Mouse (Mus musculus) heart, postnatal 14 days (tissue): ENCODE measurements at regions not wholly inside any gene's neighbourhood (a gene's known extent, or its start where the extent isn't known, plus 50 kb on each side); places are given as distances from the start of the nearest gene placed in this dataset.

Experiments used
- DNase-seq, 2 experiments: peaks; one replicate each; pipeline ENCODE4 v3.0.0; 2021 to 2022
- intact Hi-C: fragments of 180-260 bp; cut with DNase I; formaldehyde crosslinking; loops from one replicate; pipeline ENCODE4 v1.15.1; 2025

DNA sequence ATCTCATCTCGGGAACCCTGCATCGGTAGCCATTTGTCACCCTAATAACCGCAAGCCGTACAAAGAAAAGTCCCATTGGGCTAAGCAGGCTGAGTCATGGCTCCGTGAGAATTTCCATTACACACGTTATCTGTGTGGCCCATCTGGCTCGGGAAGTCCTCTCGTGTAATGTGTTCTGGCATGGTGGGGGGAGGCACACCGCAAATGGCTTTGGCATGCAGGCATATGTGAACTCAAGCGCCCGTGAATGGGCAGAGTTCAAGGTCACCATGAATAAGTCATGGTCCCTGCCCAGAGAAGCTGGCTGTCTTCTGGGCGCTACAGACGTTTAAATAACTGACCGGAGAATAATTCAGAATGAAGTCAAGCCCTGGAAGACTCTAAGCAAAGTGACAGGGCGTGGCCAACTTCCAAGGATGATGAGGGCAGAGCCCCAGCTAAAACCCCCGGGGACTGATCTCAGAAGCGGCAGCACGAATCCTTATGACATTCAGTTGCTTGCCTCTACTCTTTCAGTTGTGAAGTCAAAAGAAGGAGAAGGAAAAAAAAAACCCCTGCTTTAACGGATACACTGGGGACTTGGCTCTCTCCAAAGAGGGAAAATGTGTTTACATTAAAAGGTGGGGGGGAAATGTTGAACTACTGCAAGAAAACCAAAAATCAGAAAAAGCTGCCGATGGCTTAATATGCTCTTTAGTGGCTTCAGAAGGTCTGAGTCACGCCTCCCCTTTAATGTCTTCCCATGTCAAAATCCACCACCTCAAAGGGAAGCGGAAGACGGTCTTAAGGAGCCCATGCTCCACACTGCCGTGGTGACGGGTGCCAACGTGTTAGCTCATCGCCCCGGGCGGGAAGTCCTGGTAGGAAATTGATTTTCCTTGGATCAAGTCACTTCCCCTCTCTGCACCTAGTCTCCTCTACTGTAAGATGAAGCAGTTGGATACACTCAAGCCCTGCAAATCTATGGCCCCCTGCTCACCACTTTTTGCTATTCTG, 186.1 kb downstream of the Cdc5l start:
- DNase-seq, result peak in 1 of 2 experiments; percentile 31
- intact Hi-C loops, result no loop called here

DNA sequence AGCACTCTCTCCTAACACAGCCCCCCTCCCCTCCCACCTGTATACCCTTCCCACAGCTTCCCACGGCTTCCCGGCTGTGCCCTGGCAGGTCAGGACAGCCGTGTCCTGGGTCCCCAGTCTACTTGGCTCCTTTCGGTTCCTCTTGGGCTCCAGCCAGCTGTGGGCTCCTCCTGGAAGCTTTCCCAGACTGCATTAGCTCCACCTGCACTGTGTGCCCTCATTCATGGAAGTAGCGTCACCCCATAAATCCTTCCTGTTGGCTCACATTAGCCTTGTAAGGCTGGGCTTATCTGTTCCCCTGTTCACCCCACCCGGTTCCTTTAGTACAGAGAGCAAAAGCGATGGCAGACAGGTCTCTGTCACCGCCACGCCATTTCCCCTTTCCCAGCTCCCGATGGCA, 188.7 kb downstream of the Cdc5l start:
- intact Hi-C loops, result no loop called here
- DNase-seq, result peak in 1 of 2 experiments; percentile 27

DNA sequence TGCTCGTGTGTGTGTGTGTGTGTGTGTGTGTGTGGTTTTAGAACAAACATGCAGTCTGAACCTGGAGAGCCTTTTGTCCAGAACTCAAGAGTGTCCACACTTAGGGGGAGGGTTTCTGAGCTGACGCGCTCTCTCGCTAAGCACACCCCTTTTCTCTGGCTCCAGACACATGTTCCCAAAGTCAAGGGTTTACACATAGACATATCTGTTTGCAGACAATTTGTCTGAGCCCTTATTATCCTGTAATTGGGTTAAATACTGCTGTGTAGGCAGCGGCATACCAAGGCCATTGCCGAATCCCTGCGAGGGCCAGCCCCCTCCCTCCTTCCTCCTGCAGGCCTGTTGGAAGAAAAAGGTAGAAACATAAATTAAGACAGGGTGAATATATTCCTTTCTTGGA, 190.4 kb downstream of the Cdc5l start:
- no peak for DNase-seq
- intact Hi-C loops, result no loop called here

DNA sequence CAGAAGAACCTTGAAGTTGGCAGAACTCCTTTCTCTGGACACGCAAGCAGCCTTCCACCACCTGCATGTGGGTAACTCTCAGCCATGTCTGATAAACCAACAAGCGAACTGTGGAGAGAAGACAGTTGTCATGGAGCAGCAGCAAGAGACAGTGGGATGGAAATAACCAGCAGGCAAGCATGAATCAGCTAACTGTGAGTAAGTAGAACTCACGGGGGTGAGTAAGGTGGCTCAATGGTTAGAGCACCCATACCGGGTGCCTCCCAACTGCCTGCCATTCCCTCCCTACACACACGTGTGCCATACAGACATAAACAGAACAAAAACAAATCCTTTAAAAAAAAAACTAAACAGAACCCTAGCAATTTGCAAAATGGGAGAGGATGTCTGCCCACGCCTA, 191.5 kb downstream of the Cdc5l start:
- no peak for DNase-seq
- intact Hi-C loops, result no loop called here

DNA sequence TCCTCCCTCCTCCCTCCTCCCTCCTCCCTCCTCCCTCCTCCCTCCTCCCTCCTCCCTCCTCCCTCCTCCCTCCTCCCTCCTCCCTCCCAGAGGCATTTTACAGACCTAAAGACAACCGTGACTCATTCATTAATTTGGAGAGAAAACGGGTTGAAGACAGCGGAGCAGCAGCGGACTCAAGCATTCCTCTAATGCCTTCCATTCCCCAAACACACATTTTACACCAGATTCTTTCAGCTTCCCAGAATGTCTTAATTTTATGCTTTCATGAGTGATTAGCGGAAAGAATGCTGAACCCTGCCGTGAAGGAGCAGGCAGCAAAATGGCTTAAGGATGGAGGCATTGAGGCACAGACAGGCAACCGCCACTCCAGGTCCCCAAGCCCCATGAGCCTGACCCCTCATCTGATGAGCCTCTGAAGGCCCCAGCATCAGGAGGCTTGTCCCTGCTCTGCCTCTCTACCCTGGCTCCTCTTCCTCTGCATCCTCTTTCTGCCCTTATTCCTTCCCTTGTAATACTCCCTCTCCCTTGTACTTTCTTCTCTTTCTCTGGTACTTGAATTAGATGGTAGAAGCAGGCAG, 192.5 kb downstream of the Cdc5l start:
- no peak for DNase-seq
- intact Hi-C loops, result no loop called here

DNA sequence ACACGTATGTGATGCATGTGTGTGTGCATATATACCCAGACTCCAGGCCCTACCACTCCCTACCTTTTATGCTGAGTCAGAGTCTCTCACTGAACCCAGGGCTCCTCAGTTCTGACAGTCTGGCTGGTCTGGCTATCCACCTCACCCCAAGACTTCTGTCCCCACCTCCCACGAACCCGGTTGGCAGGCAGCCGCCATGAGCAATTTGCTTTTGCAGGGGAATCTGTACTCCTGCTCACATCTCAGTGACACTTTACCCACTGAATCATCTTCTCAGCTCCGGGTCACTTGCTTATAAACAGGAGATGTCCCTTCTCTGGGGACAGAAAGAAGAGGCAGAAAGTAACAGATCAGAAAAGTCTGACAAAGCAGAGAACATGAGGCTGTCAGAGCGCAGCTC, 193.0 kb downstream of the Cdc5l start:
- no peak for DNase-seq
- intact Hi-C loops, result no loop called here

DNA sequence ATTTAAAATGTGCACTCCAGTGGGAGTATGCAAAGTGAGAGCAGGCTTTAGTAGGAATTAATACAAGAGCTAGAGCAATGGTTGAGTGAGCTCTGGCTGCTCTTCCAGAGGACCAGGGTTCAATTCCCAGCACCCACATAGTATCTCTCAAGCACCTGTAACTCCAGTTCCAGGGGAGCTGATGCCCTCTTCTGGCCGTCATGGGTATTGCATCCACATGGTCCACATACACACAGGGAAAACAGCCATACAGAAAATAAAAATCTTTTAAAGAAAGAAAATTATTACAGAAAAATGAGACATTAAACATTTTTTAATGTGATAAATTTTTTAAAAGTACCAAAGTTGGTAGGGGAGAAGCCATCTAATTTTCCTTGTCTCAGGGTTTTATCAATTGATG, 196.3 kb downstream of the Cdc5l start:
- DNase-seq, result no peak
- intact Hi-C loops, result no loop called here

DNA sequence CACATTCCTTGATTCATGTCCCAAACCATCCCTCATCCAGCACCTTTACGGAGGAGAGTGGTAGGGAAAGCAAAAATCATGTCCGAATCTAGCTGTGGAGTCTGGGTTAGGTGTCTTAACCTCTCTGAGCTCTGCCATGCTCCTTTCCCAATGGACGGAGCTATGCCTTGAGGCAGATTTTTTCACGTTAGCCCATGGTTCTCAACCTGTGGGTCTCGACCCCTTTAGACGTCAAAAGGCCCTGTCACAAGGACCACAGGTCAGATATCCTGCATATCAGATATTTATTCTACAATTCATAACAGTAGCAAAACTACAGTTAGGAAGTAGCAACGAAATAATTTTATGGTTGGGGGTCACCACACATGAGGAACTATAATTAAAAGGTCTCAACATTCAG, 198.1 kb downstream of the Cdc5l start:
- intact Hi-C loops, result no loop called here
- no peak for DNase-seq

DNA sequence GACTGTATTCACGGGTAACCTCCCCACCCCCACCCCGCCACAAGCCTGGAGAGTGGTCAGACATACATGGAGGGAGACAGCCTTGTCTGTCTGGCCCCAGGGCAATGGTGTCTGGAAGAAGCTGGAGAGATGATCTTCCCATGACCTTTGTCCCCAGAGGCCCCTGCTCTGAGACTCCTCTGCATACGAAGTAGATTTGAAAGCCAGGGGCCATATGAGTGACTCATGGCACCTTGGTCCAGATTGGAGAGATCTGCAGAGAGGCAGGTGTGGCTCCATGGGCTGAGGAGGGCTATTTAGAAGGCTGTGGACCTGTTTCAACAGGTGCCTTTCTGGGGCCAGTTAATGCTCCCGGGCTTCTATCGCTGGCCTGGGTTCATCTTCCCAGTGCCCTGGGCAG, 200.7 kb downstream of the Cdc5l start:
- intact Hi-C loops, result no loop called here
- DNase-seq, result no peak

DNA sequence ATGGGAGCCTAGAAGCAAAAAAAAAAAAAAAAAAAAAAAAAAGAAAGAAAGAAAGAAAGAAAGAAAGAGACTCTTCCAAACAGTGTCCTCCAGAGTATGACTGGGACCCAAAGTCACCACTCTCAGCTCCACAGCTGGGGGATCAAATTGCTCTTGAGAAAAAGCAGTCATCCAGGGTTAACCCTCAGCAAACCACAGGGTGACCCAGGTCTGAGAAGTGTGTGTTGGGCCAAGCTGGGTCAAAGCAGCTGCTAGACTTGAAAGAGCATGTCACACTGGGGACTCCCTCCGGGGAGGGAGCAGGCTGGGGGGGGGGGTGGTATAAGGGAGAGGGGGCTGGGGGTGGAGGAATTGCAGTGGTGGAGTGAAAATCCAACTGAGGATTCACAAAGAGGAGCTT, 206.3 kb downstream of the Cdc5l start:
- DNase-seq, result no peak
- intact Hi-C loops, result no loop called here

DNA sequence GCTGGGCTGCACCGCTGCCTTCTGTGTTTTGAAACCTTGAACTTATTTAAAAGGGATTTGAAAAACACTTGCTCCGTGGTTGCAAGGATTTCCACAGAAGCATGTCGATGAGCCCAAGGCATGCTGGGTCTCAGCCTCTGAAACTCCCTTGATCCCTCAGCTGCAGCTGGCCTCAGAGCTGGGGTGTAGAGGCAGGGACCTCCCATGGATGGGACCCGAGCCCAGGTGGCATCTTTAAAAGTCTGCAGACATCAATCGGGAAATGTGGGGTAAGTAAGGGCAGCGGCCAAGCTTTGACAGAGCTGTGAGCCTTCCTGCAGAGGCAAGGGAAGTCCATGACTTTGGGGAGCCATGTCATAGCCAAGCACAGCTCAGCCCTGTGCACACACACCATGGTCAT, 207.1 kb downstream of the Cdc5l start:
- DNase-seq, result no peak
- intact Hi-C loops, result no loop called here

DNA sequence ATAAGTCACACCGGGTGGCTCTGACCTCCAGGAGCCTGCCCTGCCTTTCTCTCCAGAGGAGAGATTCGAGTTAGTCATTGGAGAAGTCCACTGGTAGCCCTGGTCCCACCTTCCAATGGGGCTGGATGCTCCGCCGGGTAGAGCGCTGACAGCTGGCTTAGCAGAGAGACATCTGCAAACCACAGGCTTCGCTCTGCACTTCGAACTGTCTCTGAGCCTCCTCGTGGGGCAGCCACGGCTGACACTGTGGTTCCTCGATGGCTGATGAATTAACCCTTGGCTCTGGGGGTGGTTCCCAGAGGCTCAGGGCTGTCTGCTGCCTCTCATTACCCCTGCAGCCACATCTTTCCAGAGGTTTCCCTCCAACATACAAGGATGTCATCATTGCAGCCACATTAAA, 211.9 kb downstream of the Cdc5l start:
- no peak for DNase-seq
- intact Hi-C loops, result no loop called here

DNA sequence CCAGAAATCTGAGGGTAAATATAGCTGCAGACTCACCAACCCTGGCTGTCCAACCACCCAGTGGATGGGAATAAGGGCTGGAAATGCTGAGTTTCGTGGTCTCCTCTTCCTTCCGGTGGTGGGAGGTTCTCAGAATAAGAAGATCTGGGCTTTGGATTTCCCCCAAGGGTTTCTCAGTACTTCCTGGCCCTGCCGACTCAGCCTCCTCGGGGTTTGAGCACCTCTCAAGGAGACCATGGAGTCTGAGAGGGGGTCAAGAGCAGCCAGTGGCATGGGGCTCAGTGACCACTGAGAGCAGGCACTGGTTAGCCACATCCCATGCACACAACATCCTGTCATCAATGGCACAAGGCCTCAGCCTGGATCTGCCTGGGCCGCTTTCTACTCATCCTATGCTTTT, 216.4 kb downstream of the Cdc5l start:
- intact Hi-C loops, result no loop called here
- no peak for DNase-seq

DNA sequence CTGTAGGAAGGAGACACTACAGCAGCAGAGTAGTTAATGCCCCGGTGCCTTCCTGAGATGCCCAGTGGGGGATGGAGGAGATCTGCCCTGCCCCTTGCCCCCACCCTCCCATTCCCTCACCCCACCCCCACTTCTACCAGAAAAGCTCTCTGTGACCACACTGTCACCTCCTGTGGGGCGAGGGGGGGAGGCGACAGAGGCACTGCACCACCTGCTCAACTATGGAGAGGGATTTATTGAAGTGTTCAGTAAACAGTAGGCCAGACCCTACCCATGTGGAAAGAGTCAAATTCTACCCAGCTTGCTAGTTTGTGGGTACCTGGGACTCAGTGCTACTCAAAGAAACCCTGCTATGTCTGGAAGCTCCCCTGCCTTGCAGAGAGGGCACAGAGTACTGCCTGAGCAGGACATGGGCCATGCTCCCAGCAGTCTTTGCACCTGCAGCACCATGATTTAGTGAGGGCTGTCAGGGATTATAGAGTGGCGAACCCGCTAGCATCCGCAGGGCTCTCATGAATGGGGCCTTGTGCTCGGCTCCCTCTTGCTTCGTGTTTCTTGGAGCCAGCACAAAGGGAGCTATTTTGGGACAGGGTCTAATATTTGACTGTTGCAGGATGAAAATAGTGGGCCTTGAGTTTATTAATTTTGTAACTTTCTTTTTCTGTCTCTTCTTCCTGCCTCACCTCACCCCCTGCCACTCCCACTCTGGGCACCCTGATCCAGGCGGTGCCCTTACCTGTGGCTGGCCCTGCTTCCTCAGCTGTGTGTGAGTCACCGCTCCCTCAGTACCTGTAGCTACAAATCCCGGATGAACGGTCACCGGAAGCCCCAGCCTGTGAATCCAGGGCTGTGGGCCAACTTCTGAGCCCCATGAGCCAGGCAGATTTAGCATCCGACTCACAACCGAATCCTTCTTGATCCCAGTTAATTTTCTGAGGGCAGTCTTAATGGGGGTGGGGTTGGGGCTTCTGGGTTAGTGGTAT, 218.2 kb downstream of the Cdc5l start:
- no peak for DNase-seq
- intact Hi-C loops, result no loop called here

DNA sequence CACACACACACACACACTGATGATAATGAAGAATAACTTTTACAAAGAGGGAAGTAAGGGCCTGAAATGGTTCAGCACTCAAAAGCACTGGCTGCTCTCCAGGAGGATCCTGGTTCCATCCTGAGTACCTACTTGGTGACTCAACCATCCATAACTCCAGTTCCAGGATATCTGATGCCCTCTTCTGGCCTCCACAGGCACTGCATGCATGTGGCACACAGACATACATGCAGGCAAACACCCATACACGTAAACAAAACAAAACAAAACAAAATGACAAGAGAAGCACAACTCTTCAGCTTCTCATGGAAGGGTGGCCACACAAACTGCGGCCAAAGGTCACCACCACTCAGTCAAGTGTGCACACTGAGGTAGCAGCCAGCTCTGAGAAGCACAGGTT, 222.6 kb downstream of the Cdc5l start:
- DNase-seq, result no peak
- intact Hi-C loops, result no loop called here

DNA sequence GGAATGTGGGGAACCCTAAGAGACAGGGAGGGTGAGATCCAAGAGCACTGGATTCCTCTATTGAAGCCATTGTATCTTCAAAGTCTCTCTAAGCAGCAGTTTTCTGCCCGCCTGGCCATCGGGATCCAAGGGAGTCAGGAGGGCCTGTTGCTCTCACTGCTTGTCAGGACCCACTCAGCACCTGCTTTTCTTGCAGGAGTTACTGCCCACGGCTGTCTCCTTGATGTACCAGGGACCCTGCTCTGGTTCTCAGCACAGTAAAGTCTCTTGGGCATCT, 224.2 kb downstream of the Cdc5l start:
- DNase-seq, result no peak
- intact Hi-C loops, result no loop called here

DNA sequence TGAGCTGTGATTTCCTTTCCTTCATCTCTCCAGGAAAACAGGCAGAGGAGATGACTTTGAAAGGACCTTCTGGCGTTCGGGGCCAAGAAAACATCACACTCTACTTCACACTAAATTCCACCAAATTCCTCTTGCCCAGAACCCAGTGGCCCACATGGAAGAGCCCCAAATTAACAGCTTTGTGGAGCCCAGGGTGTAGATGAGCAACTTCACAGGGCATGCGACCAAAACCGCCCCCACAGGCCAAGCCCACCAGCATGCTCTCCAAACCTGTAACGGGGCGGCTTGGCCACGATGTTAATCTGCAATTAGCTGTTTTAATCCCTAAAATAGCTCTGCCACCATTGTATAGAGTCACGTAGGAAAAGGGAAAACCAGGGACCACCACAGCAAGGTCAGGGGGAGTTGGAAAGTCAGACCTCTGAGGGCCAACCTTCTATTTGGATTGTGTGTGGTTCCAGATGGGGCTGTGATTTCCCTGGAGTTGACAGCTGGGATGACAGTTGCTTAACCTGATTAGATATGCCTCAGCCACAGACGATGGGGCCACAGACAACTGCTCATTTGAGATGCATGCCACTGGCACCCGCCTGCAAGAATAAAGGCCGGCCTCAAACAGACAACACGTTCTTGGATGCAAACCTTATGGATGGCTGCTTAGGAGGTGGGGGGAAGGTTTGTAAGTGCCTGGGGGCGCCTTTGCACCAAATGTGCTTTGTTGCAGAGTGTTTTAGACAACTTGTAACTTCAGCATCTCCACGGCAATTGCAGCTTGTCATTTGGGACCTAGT, 224.7 kb downstream of the Cdc5l start:
- intact Hi-C loops, result no loop called here
- no peak for DNase-seq

DNA sequence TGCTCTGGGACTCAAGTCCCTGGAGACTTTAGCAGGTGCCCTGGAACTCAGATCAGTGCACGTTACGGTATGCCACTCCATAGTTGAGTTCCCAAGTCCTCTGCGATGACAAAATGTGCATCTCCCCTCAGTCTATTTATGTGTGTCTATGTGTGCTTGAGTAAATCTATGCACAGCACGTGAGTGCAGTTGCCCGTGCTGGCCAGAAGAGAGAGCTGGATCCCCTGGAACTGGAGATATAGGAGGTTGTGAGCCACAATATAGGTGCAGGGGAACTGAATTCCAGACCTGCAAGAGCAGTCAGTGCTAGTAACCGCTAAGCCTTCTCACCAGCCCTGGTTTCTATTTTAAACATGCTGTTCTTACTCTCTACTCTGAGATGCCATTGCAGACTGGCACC, 237.8 kb downstream of the Cdc5l start:
- no peak for DNase-seq
- intact Hi-C loops, result no loop called here

DNA sequence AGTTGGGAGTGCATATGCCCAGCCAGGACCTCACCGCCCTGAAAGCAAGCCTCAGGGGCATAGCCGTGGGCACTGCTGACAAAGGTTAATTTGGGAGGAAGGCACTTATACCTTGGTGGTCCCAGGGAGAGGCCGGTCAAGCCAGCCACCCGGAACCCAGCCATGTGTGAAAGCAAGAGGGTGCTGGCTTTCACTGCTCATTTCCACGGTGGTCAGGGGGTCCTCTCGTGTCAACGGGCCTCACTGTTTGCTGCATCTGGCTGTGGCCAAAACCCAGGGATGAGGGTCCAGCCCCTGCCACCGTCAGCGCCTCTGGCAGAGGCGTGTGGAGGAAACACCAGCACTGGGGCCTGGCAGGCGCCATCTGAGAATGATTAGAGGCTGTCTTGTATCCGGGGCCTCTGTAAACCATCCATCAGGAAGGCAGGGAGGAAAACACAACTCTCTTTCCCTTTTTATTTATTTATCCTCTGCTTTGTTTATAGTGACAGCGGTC, 238.7 kb downstream of the Cdc5l start:
- intact Hi-C loops, result no loop called here
- DNase-seq, result no peak

DNA sequence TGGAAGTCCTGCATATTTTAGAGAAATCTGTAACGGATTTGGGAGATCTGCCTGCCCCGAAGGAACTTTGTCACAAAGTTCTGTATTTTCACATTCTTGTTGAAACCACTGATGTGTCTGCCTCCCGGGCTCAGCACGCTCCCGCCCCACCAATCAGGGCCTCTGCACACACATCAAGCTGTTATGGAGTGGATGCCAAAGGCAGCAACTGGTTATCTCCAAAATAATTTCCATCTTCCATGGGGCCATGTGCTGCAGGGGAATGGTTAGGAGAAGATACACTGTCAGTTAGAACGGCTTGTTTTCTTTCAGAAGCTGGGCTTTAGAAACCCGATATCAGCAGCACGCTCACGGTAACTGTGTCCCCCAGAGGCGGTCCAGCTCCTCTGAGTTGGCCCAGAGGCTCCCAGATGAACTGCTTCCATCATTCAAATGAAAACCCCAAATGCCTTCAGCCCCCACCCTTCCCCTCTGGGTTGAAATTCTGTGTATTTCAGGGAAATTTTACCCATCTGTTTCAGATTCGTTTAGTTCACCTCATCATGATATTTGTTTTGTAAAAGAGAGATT, 240.0 kb downstream of the Cdc5l start:
- intact Hi-C loops, result no loop called here
- peak in 1 of 2 experiments; percentile 7 for DNase-seq
